Mouse (Mus musculus): ENCODE results near the gene Porcn.

Gene Porcn

GRCm38 (mm10) chrX:8206694-8207197 is 421 bp upstream of the Porcn start:
- DNase-seq (ENCODE audit: low read depth, low spot score): no peak

GRCm38 (mm10) chrX:8205551-8205950 is 774 bp downstream of the Porcn start:
- DNase-seq (ENCODE audit: low read depth, low spot score): no peak

- DNase-seq (ENCODE audit: low read depth, low spot score): no peak
Measured at GRCm38 (mm10) chrX:8205088-8205487, 1.2 kb downstream of the Porcn start.

GRCm38 (mm10) chrX:8204076-8204475 is 2.2 kb downstream of the Porcn start:
- no peak for DNase-seq (ENCODE audit: low read depth, low spot score)

GRCm38 (mm10) chrX:8203105-8203504 is 3.2 kb downstream of the Porcn start:
- no peak for DNase-seq (ENCODE audit: low read depth, low spot score)

GRCm38 (mm10) chrX:8193419-8193723 is 13.0 kb downstream of the Porcn start, which contains the start of gene Ebp:
Gene Ebp (minus strand): TSS chrX:8193512.
- no peak for DNase-seq (ENCODE audit: low read depth, low spot score)

- DNase-seq (ENCODE audit: low read depth, low spot score): peak; percentile 86
Measured at GRCm38 (mm10) chrX:8192640-8193418, 13.5 kb downstream of the Porcn start.

- DNase-seq (ENCODE audit: low read depth, low spot score): no peak
Measured at GRCm38 (mm10) chrX:8192126-8192639, 14.1 kb downstream of the Porcn start.

GRCm38 (mm10) chrX:8182871-8183540 is 23.3 kb downstream of the Porcn start:
- DNase-seq (ENCODE audit: low read depth, low spot score): no peak

- no peak for DNase-seq (ENCODE audit: low read depth, low spot score)
Measured at GRCm38 (mm10) chrX:8179646-8180045, 26.7 kb downstream of the Porcn start.

- DNase-seq (ENCODE audit: low read depth, low spot score): no peak
Measured at GRCm38 (mm10) chrX:8178871-8179270, 27.5 kb downstream of the Porcn start.

- DNase-seq (ENCODE audit: low read depth, low spot score): peak; percentile 64
Measured at GRCm38 (mm10) chrX:8175504-8176385, 30.6 kb downstream of the Porcn start, which contains the start of gene Tbc1d25. Gene Tbc1d25 (minus strand): TSS chrX:8176181.

- no peak for DNase-seq (ENCODE audit: low read depth, low spot score)
Measured at GRCm38 (mm10) chrX:8175169-8175503, 31.2 kb downstream of the Porcn start.

GRCm38 (mm10) chrX:8167716-8168647 is 38.3 kb downstream of the Porcn start:
- no peak for DNase-seq (ENCODE audit: low read depth, low spot score)

GRCm38 (mm10) chrX:8164471-8164870 is 41.9 kb downstream of the Porcn start:
- no peak for DNase-seq (ENCODE audit: low read depth, low spot score)

- no peak for DNase-seq (ENCODE audit: low read depth, low spot score)
Measured at GRCm38 (mm10) chrX:8163076-8163475, 43.2 kb downstream of the Porcn start.

- peak; percentile 69 for DNase-seq (ENCODE audit: low read depth, low spot score)
Measured at GRCm38 (mm10) chrX:8145153-8145991, 61.0 kb downstream of the Porcn start, which contains the start of gene Rbm3. Gene Rbm3 (minus strand): TSS chrX:8145880.

Measured in telencephalon, adult 2 months (tissue).